Mouse (Mus musculus): Measurements from ENCODE around the gene Rapgef6.

Rapgef6 gene

DNA sequence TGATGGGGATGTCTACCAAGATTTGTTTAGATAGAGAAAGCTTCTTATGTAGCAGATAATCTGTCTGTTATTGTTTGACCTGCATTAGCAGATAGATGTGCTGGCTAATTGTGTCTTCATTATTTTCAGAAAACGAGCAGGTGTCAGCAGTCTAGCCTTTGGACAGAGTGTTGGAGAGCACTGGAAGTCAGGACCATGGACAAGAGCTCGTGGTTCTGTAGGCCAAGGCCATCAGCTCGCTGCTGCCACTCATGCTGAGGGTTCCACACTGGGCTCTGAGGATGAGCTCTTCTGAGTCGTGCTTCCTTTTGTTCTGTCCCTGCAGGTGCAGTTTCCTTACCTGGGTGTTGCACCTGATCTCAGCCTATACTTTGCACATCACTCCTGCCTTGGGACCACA is 173.3 kb downstream of the Rapgef6 start:
- peak; percentile 15 for DNase-seq

DNA sequence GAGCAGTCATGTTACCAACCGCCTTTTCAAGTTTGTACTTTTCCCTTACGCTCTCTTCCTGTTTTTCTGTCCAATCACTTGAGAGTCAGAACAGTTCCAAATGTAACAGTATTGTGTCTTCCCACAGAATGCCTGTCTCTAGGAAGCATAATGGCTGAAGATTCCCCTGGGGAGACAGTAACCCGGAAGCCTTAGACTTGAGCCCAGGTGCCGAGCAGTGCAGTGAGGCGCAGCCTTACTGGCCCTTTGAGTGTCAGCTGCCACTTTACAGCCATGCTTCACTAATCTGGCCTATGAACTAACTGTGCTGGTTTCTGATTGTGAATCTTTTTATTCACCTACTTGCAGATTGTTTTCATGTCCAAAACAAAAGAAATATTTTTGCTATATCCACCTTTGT is 175.0 kb downstream of the Rapgef6 start:
- DNase-seq: no peak

DNA sequence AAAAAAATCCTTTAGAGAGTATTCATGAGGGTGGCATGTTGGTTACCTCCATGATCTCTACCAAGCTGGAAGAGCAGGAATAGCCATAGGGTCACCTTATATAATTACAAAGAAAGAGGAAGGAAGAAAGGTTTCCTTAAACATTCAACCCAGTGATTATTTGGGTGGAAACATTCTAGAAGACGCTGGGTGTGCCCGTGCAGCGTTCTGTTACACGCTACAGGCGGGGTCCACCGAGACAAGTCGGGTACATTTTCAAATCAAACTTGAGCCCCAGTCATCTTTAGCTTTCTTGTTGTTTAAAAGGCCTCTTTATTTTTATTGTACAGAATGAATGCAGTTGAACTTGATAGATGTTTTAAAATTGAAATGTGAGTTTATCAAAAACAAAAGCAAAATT is 176.0 kb downstream of the Rapgef6 start:
- no peak for DNase-seq

- DNase-seq: no peak
Observed at GRCm38 (mm10) chr11:54699972-54700371, 177.3 kb downstream of the Rapgef6 start.

DNA sequence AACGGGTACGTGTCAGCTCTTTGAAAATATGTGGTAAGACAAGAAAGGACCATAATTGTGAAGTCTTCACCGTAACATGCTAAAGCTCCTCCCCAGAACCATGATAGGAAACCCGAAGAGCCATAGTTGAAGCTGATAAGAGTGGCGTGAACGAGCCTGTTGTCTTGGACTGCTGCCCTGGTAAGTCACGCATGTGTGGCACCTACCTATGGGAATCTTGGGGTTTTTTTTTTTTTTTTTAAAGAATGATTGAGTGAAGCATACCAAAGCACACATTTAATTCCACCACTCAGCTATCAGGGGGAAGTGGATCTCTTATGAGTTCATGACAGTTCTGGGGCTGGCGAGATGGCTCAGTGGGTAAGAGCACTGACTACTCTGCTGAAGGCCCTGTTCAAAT is 179.2 kb downstream of the Rapgef6 start:
- DNase-seq: no peak

- DNase-seq: peak; percentile 85
Observed at GRCm38 (mm10) chr11:54703306-54703705, 180.7 kb downstream of the Rapgef6 start.

- no peak for DNase-seq
Observed at GRCm38 (mm10) chr11:54708153-54708552, 185.5 kb downstream of the Rapgef6 start.

DNA sequence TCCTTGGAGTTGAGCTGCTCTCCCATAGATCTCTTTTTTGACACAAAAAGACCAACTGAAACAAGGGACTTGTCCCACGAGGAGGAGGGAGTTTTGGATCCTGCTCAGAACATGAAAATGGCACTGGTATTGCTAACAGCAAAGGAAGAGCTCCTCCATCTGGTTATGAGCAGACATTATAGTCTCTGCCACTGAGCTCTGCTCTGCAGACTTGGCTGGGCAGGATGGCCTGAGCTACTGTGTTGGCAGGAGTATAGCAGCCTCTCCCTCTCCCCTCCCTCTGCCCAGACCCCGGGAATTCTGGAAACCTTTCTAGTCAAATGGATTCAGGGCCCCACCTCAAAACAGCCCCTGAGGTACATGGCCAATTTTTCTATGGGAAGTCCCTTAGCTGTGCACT is 187.0 kb downstream of the Rapgef6 start:
- DNase-seq: no peak

DNA sequence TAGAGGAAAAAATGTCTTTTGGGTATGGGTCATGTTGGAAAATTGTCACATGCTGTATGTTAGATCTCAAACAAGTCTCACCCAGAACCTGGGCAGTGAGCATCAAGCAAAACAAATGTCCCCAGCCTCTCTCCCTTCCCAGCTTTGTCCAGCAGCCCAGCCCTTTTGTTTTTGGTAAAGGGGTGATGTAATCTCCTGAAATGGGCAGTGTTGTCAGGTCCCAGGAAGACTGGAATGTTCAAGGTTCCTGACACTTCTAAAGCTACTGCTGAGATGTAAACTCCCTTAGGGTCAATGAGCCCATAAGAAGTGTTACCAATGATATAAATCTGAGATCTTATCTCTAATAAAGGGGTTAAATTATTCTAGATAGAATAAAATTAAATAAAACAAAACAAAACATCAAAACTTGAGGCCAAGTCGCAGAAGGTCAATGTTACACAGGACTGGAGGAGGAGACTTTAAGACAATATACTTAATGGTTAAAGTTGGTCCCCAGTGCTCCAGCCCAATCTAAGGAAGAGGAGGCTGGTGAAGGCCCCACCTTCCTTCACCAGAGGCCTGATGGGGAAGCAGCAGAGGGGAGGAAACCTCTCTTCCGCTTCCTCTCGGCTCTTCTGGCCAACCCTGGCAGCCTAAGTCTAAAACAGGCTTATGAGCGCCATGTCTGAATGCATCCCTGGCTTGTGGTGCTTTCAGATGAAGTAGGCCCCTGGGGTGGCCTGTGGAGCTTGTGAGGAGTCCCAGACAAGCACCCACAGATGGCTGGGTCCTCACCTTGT is 188.1 kb downstream of the Rapgef6 start:
- DNase-seq: no peak

GRCm38 (mm10) chr11:54712849-54713248 is 190.2 kb downstream of the Rapgef6 start:
- DNase-seq: no peak

GRCm38 (mm10) chr11:54717893-54718292 is 195.2 kb downstream of the Rapgef6 start:
- no peak for DNase-seq

- no peak for DNase-seq
Observed at GRCm38 (mm10) chr11:54718601-54719000, 196.0 kb downstream of the Rapgef6 start.

GRCm38 (mm10) chr11:54722057-54722456 is 199.4 kb downstream of the Rapgef6 start:
- DNase-seq: no peak

GRCm38 (mm10) chr11:54724353-54725034 is 201.8 kb downstream of the Rapgef6 start:
- DNase-seq: peak; percentile 70

GRCm38 (mm10) chr11:54726571-54727062 is 204.0 kb downstream of the Rapgef6 start:
- no peak for DNase-seq

DNA sequence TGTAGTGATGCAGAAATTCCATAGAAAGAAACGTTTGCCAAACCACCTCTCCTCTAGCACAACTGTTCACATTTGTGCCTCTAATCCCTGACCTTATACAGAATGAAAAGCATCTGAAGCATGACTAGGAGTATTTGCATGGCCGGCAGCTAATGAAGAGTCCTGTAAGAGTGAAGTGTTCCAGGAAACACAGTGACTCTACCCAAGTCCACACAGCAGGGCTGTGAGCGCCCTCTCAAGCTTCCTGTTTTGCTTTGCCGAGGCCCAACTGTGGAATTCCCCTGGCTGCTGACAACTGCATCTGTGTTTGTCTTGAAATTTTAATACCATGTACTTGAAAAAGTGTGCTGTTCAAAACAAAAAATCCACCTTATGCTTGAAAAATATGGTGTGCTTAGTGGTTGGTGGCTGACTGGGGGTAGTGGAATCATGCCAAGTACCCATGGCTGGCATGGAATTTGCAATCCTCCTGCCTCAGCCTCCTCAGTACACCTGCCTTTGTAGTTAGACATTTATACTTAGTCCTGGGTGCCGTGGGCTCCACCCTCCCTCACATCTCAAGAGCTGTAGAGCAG is 204.8 kb downstream of the Rapgef6 start:
- peak; percentile 61 for DNase-seq

DNA sequence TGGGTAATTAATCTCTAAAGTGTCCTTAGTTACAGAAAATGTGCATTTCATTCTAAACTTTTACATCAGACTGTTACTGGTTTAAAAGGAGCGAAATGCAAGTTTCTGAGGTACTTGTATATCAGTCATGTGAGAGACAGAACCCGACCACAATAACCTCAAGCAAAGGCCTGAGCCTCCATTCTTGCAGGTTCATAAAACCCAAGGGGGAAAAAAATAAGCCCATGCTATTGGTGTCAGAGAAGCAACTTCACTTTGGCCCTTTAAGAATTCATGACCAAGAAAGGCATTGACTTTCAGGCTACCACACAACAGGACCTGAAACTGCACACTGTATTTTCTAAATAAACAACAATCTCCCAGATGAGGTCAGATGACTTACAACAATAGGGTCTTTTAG is 205.7 kb downstream of the Rapgef6 start:
- no peak for DNase-seq

- no peak for DNase-seq
Observed at GRCm38 (mm10) chr11:54729311-54729710, 206.7 kb downstream of the Rapgef6 start.

GRCm38 (mm10) chr11:54730931-54731330 is 208.3 kb downstream of the Rapgef6 start:
- no peak for DNase-seq

DNA sequence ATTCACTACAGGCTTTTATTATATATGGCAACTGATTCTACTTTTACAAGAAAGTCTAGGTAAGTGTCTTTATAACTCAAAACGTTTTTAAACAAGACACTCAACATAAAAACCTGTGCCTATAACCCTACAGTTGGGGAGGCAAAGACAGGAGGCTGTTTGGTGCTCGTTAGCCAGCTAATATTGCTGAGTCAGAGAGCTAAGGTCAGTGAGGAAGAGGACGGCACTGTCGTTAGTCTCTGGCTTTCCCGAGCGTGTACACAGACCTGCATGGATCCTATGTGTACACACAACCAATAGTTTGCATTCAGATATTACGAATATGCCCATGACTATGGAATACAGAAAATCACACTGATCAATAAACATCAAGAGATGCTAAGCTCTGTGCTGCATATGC is 208.7 kb downstream of the Rapgef6 start:
- no peak for DNase-seq

- no peak for DNase-seq
Observed at GRCm38 (mm10) chr11:54733546-54733945, 210.9 kb downstream of the Rapgef6 start.

GRCm38 (mm10) chr11:54735114-54735513 is 212.5 kb downstream of the Rapgef6 start:
- DNase-seq: peak; percentile 25

GRCm38 (mm10) chr11:54736903-54737302 is 214.3 kb downstream of the Rapgef6 start:
- DNase-seq: no peak
